Mouse (Mus musculus) limb, embryonic 10.5 days (tissue): ENCODE data around the gene Gm12166. TPM values are rescaled to one million over a fixed set of nuclear protein-coding genes. Genes with fewer than 3 reads are reported as not detected.

ENCODE experiments used
- DNase-seq: peaks from one replicate; pipeline ENCODE4 v3.0.0-alpha.2; 2017; ENCODE audit warnings: low spot score
- H3K27ac ChIP-seq: fragments of 300-500 bp; sonication (generic); 2 replicates; pipeline ENCODE4 v1.5.1; 2016; ENCODE audit warnings: mild to moderate bottlenecking
- H3K27me3 ChIP-seq: fragments of 300-500 bp; sonication (generic); 2 replicates; pipeline ENCODE4 v1.6.1; 2016; ENCODE audit warnings: low read depth, mild to moderate bottlenecking; ENCODE audit not compliant: poor library complexity, severe bottlenecking
- H3K36me3 ChIP-seq: fragments of 300-500 bp; sonication (generic); 2 replicates; pipeline ENCODE4 v1.6.1; 2016; ENCODE audit warnings: mild to moderate bottlenecking, moderate library complexity
- H3K4me1 ChIP-seq: fragments of 300-500 bp; sonication (generic); 2 replicates; pipeline ENCODE4 v1.6.1; 2016
- H3K4me3 ChIP-seq: fragments of 300-500 bp; sonication (generic); 2 replicates; pipeline ENCODE4 v1.5.1; 2016; ENCODE audit warnings: mild to moderate bottlenecking, moderate library complexity
- H3K9me3 ChIP-seq: fragments of 300-500 bp; sonication (generic); replicated peaks from 2 replicates; pipeline ENCODE4 v1.6.1; 2016; ENCODE audit warnings: mild to moderate bottlenecking
- WGBS: fragments of 180-500 bp; shearing (Covaris S2); methylation state at CpG from one replicate; pipeline ENCODE4 v1.1.7; 2016; 5-methylcytosine and 5-hydroxymethylcytosine counted together
- polyA plus RNA-seq: library from polyadenylated mRNA; unstranded; fragments of >200 nt; fragmentation: Nextera tagmentation; extraction: Ambion mirVana; gene quantifications from 2 replicates; pipeline ENCODE4 v1.2.1, GENCODE M21; 2016

Gm12166 gene
- polyA plus RNA-seq, 1 experiment from 2014 or later: 2.9 TPM

GRCm38 (mm10) chr11:46070161-46070560, 18.0 kb upstream of the Gm12166 start:
- no peaks in the 10 kb centered on the region for H3K27me3 ChIP-seq
- peaks cover 15% of the 10 kb centered on the region for H3K36me3 ChIP-seq
- 84% methylated on average over 4 of the region's 4 CpGs for WGBS
- H3K9me3 ChIP-seq: no peaks in the 10 kb centered on the region
- H3K4me1 ChIP-seq: peaks cover 63% of the 10 kb centered on the region
- no peak overlapping the region for H3K4me3 ChIP-seq
- DNase-seq: no peak
- H3K27ac ChIP-seq: peak overlapping the region; percentile 81; the same call in 1 of the 2 replicates

GRCm38 (mm10) chr11:46069408-46070003, 17.4 kb upstream of the Gm12166 start:
- Histone ChIP-seq H3K36me3 (peaks cover 15% of the 10 kb centered on the region), H3K4me3 (no peak overlapping the region; the same call in 1 of the 2 replicates), H3K9me3 (no peaks in the 10 kb centered on the region), H3K27me3 (no peaks in the 10 kb centered on the region), H3K4me1 (peaks cover 70% of the 10 kb centered on the region), H3K27ac (peak overlapping the region; percentile 81)
- DNase-seq: no peak
- WGBS: 39% methylated on average over 16 of the region's 17 CpGs

DNA sequence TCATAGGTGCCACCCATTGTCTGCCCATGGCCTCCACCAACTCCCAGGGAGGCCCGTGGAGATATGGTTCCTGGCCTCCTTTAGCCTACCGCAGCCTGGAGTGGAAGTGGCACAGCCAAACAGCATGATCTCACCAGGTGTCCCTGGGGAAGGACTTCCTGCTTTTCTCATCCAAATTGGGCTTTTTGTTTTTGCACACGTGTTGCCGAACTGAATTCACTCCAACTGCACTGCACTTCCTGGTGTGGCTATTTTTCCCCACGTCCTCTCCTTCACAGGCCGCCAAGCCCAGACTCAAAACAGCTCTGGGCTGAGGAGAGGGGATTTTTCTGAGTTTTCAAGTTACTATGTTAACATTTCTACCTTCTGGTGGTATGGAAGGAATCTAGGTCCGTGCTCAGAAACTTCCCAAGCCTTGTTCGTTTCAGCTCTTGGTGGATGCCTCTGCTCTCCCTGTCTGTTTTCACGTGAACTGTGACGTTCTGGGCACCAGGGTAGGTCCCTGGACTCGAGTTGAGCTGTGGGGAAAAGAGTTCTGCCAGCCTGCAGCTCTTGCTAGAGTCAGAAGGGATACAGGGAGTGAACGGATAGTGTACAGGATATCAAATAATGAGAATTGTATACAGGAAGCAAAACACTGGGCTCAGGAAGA, 16.8 kb upstream of the Gm12166 start:
- Histone ChIP-seq H3K36me3 (peaks cover 15% of the 10 kb centered on the region), H3K4me3 (no peak overlapping the region), H3K4me1 (peaks cover 69% of the 10 kb centered on the region), H3K27ac (peak overlapping the region; percentile 81), H3K9me3 (no peaks in the 10 kb centered on the region), H3K27me3 (no peaks in the 10 kb centered on the region)
- WGBS: 51% methylated on average over 12 of the region's 12 CpGs
- no peak for DNase-seq

- H3K27ac ChIP-seq: no peak overlapping the region
- H3K36me3 ChIP-seq: peaks cover 19% of the 10 kb centered on the region
- no peaks in the 10 kb centered on the region for H3K9me3 ChIP-seq
- 90% methylated on average over 10 of the region's 10 CpGs for WGBS
- H3K4me1 ChIP-seq: peaks cover 56% of the 10 kb centered on the region
- H3K27me3 ChIP-seq: no peaks in the 10 kb centered on the region
- H3K4me3 ChIP-seq: no peak overlapping the region
- DNase-seq: no peak
Measured at GRCm38 (mm10) chr11:46067371-46068060, 15.4 kb upstream of the Gm12166 start.

GRCm38 (mm10) chr11:46065201-46066011, 13.3 kb upstream of the Gm12166 start:
- H3K9me3 ChIP-seq: no peaks in the 10 kb centered on the region
- no peak for DNase-seq
- H3K27me3 ChIP-seq: no peaks in the 10 kb centered on the region
- H3K4me1 ChIP-seq: peaks cover 42% of the 10 kb centered on the region
- peak overlapping the region; percentile 71 for H3K27ac ChIP-seq
- WGBS: 66% methylated on average over 21 of the region's 21 CpGs
- peaks cover 30% of the 10 kb centered on the region for H3K36me3 ChIP-seq
- H3K4me3 ChIP-seq: no peak overlapping the region

DNA sequence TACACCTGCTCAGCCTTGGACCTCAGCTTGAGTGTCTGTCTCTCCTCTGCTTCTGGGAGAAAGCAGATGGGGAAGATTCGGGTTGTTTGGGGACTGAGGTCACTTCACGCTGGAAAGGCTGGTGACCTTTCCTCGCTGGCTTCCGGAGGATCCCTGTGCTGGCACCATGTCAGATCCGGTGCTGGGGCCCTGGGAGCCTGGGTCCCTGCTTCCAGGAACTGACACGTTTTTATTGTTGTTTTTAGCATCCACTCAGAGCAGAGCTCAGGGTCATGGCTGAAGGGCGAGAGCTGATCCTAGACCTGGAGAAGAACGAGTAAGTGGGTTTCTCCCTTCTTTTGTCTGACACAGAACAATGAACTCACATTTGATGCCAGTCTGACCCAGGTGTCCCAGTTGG, 12.6 kb upstream of the Gm12166 start:
- H3K27me3 ChIP-seq: no peaks in the 10 kb centered on the region
- WGBS: 74% methylated on average over 8 of the region's 8 CpGs
- peaks cover 29% of the 10 kb centered on the region for H3K36me3 ChIP-seq
- peak overlapping the region; percentile 71 for H3K27ac ChIP-seq
- DNase-seq: no peak
- no peaks in the 10 kb centered on the region for H3K9me3 ChIP-seq
- H3K4me3 ChIP-seq: no peak overlapping the region
- peaks cover 42% of the 10 kb centered on the region for H3K4me1 ChIP-seq

GRCm38 (mm10) chr11:46062993-46063731, 11.0 kb upstream of the Gm12166 start:
- Histone ChIP-seq H3K36me3 (peaks cover 29% of the 10 kb centered on the region), H3K27me3 (no peaks in the 10 kb centered on the region), H3K4me3 (no peak overlapping the region), H3K27ac (no peak overlapping the region; the same call in 1 of the 2 replicates), H3K9me3 (no peaks in the 10 kb centered on the region), H3K4me1 (peaks cover 30% of the 10 kb centered on the region)
- DNase-seq: no peak
- WGBS: 68% methylated on average over 9 of the region's 9 CpGs

- peaks cover 29% of the 10 kb centered on the region for H3K36me3 ChIP-seq
- no peak for DNase-seq
- no peak overlapping the region for H3K4me3 ChIP-seq
- H3K27me3 ChIP-seq: no peaks in the 10 kb centered on the region
- peaks cover 30% of the 10 kb centered on the region for H3K4me1 ChIP-seq
- no peaks in the 10 kb centered on the region for H3K9me3 ChIP-seq
- WGBS: 81% methylated on average over 4 of the region's 4 CpGs
- H3K27ac ChIP-seq: no peak overlapping the region
Measured at GRCm38 (mm10) chr11:46062569-46062968, 10.4 kb upstream of the Gm12166 start.

- 61% methylated on average over 6 of the region's 6 CpGs for WGBS
- no peaks in the 10 kb centered on the region for H3K9me3 ChIP-seq
- H3K4me3 ChIP-seq: no peak overlapping the region
- no peak overlapping the region for H3K27ac ChIP-seq
- peaks cover 6% of the 10 kb centered on the region; the same call in 1 of the 2 replicates for H3K27me3 ChIP-seq
- no peak for DNase-seq
- H3K4me1 ChIP-seq: peaks cover 37% of the 10 kb centered on the region
- H3K36me3 ChIP-seq: peaks cover 28% of the 10 kb centered on the region
Measured at GRCm38 (mm10) chr11:46061776-46062445, 9.8 kb upstream of the Gm12166 start.

DNA sequence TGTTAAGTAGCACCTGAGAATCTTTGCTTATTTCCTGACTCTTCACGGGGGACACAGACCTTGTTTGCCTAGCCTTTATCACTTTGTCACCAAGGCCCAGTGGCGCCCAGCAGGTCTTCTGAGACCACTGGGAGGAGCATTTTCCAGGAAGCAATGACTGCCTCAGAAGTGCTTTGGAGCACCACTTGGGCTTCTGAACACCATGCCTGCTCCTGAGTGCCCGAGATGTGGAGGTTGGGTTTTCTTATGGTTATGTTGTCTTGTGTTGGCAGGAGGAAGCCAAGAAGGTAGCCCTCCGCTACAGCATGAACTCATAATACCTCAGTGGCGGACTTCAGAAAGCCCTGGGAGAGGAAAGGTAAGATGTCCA, 8.5 kb upstream of the Gm12166 start:
- Histone ChIP-seq H3K9me3 (no peaks in the 10 kb centered on the region), H3K27ac (no peak overlapping the region), H3K4me3 (no peak overlapping the region), H3K4me1 (peaks cover 41% of the 10 kb centered on the region), H3K27me3 (peaks cover 11% of the 10 kb centered on the region; the same call in 1 of the 2 replicates), H3K36me3 (peaks cover 17% of the 10 kb centered on the region; the same call in 1 of the 2 replicates)
- 69% methylated on average over 5 of the region's 5 CpGs for WGBS
- no peak for DNase-seq

GRCm38 (mm10) chr11:46059887-46060650, 7.9 kb upstream of the Gm12166 start:
- WGBS: 48% methylated on average over 8 of the region's 8 CpGs
- Histone ChIP-seq H3K9me3 (no peaks in the 10 kb centered on the region), H3K4me1 (peaks cover 41% of the 10 kb centered on the region), H3K4me3 (no peak overlapping the region), H3K27me3 (peaks cover 11% of the 10 kb centered on the region; the same call in 1 of the 2 replicates), H3K27ac (no peak overlapping the region), H3K36me3 (peaks cover 17% of the 10 kb centered on the region; the same call in 1 of the 2 replicates)
- no peak for DNase-seq
